Mouse (Mus musculus) layer of hippocampus, adult 9-11 months (tissue): ENCODE measurements around the gene Kcnk15.

Experiments used
- DNase-seq: peaks from one replicate; pipeline ENCODE4 v3.0.0; 2022

Kcnk15 gene

GRCm38 (mm10) chr2:163853461-163853901 is at the start of gene Kcnk15:
TSS of gene Kcnk15 (plus strand) at chr2:163853651.
- DNase-seq: no peak

- DNase-seq: no peak
Measured at GRCm38 (mm10) chr2:163803838-163804237, 49.6 kb upstream of the Kcnk15 start.

GRCm38 (mm10) chr2:163809166-163809565 is 44.3 kb upstream of the Kcnk15 start:
- no peak for DNase-seq

- no peak for DNase-seq
Measured at GRCm38 (mm10) chr2:163809704-163810103, 43.7 kb upstream of the Kcnk15 start.

GRCm38 (mm10) chr2:163813077-163813476 is 40.4 kb upstream of the Kcnk15 start:
- DNase-seq: no peak

GRCm38 (mm10) chr2:163814739-163815465 is 38.5 kb upstream of the Kcnk15 start:
- no peak for DNase-seq

- DNase-seq: no peak
Measured at GRCm38 (mm10) chr2:163820607-163821006, 32.8 kb upstream of the Kcnk15 start, which contains the start of gene Ccn5. TSS of gene Ccn5 (plus strand) at chr2:163820861.

GRCm38 (mm10) chr2:163823248-163823647 is 30.2 kb upstream of the Kcnk15 start:
- DNase-seq: no peak

- DNase-seq: no peak
Measured at GRCm38 (mm10) chr2:163823771-163824170, 29.7 kb upstream of the Kcnk15 start.

GRCm38 (mm10) chr2:163825861-163826260 is 27.6 kb upstream of the Kcnk15 start:
- DNase-seq: no peak

- no peak for DNase-seq
Measured at GRCm38 (mm10) chr2:163826494-163826893, 27.0 kb upstream of the Kcnk15 start.

- DNase-seq: no peak
Measured at GRCm38 (mm10) chr2:163831163-163831562, 22.3 kb upstream of the Kcnk15 start.

- peak; percentile 82 for DNase-seq
Measured at GRCm38 (mm10) chr2:163838043-163838442, 15.4 kb upstream of the Kcnk15 start.

GRCm38 (mm10) chr2:163839519-163839918 is 13.9 kb upstream of the Kcnk15 start:
- DNase-seq: no peak

GRCm38 (mm10) chr2:163842043-163842442 is 11.4 kb upstream of the Kcnk15 start:
- no peak for DNase-seq

- no peak for DNase-seq
Measured at GRCm38 (mm10) chr2:163857233-163857632, 3.8 kb downstream of the Kcnk15 start.

- no peak for DNase-seq
Measured at GRCm38 (mm10) chr2:163858254-163858947, 5.0 kb downstream of the Kcnk15 start.

GRCm38 (mm10) chr2:163865311-163865710 is 11.9 kb downstream of the Kcnk15 start:
- DNase-seq: no peak

GRCm38 (mm10) chr2:163866061-163866460 is 12.6 kb downstream of the Kcnk15 start:
- DNase-seq: no peak

- peak; percentile 32 for DNase-seq
Measured at GRCm38 (mm10) chr2:163869783-163870182, 16.3 kb downstream of the Kcnk15 start.

- DNase-seq: no peak
Measured at GRCm38 (mm10) chr2:163871266-163871665, 17.8 kb downstream of the Kcnk15 start.

GRCm38 (mm10) chr2:163871906-163872305 is 18.5 kb downstream of the Kcnk15 start:
- DNase-seq: no peak

GRCm38 (mm10) chr2:163874877-163875276 is 21.4 kb downstream of the Kcnk15 start:
- DNase-seq: no peak

- peak; percentile 37 for DNase-seq
Measured at GRCm38 (mm10) chr2:163875484-163875883, 22.0 kb downstream of the Kcnk15 start.
